Mouse (Mus musculus): ENCODE measurements around the gene 4931429L15Rik. TPM values are rescaled to one million over a fixed set of nuclear protein-coding genes. Genes with fewer than 3 reads are reported as not detected.

The 4931429L15Rik gene
- not detected in 2 replicates for polyA plus RNA-seq (2012; rRNA removed)

GRCm38 (mm10) chr9:46319886-46320285 lies at the start of gene 4931429L15Rik:
Gene 4931429L15Rik (minus strand): TSS chr9:46319986.

GRCm38 (mm10) chr9:46282631-46283436 lies 37.0 kb downstream of the 4931429L15Rik start, which contains the start of gene Bud13:
Gene Bud13 (plus strand): TSS chr9:46283008.

GRCm38 (mm10) chr9:46272677-46273454 lies 46.9 kb downstream of the 4931429L15Rik start, which contains the start of gene Zpr1:
Gene Zpr1 (plus strand): TSS chr9:46273064.

GRCm38 (mm10) chr9:46268343-46268873 lies 51.4 kb downstream of the 4931429L15Rik start, which contains the start of gene Apoa5:
Gene Apoa5 (plus strand): TSS chr9:46268633.

Other genes with a start within 250 kb of the 4931429L15Rik start
- gene Apoa1, start 91.4 kb downstream of the 4931429L15Rik start, polyA plus RNA-seq (2012; rRNA removed): 33.4 and 120 TPM in 2 replicates
- gene Apoc3, start 84.3 kb downstream of the 4931429L15Rik start, polyA plus RNA-seq (2012; rRNA removed): 0.15 TPM in 1 of 2 replicates, not detected in the other
- 0.43 TPM in 2 replicates for gene Apoa4, start 79.3 kb downstream of the 4931429L15Rik start, polyA plus RNA-seq (2012; rRNA removed)
- gene Apoa5, start 51.4 kb downstream of the 4931429L15Rik start, polyA plus RNA-seq (2012; rRNA removed): 0.06 TPM in 1 of 2 replicates, not detected in the other
- gene Zpr1, start 46.9 kb downstream of the 4931429L15Rik start, polyA plus RNA-seq (2012; rRNA removed): 39.8 and 42.7 TPM in 2 replicates
- 20.3 and 25.9 TPM in 2 replicates for gene Bud13, start 37.0 kb downstream of the 4931429L15Rik start, polyA plus RNA-seq (2012; rRNA removed)